Mouse (Mus musculus): ENCODE data around the gene Prpf19.

Gene Prpf19

GRCm38 (mm10) chr19:10940097-10940800, 45.2 kb downstream of the Prpf19 start:
- peak; percentile 80 for DNase-seq

GRCm38 (mm10) chr19:10940801-10941457, 45.9 kb downstream of the Prpf19 start:
- peak; percentile 19 for DNase-seq

GRCm38 (mm10) chr19:10943955-10944354, 48.9 kb downstream of the Prpf19 start:
- DNase-seq = no peak

GRCm38 (mm10) chr19:10946506-10946905, 51.5 kb downstream of the Prpf19 start:
- no peak for DNase-seq

- DNase-seq = no peak
Observed at GRCm38 (mm10) chr19:10947219-10947618, 52.2 kb downstream of the Prpf19 start.

- DNase-seq = no peak
Observed at GRCm38 (mm10) chr19:10948416-10948815, 53.4 kb downstream of the Prpf19 start.

- peak; percentile 97 for DNase-seq
Observed at GRCm38 (mm10) chr19:10949112-10949511, 54.1 kb downstream of the Prpf19 start, which contains the start of gene Ccdc86. Gene Ccdc86 (minus strand): TSS chr19:10949266.

GRCm38 (mm10) chr19:10949558-10949957, 54.5 kb downstream of the Prpf19 start:
- no peak for DNase-seq

GRCm38 (mm10) chr19:10952021-10952939, 57.2 kb downstream of the Prpf19 start:
- DNase-seq = peak; percentile 58

Data from kidney, postnatal 14 days (tissue).